Mouse (Mus musculus): ENCODE measurements around the gene Kctd12. TPM values are rescaled to one million over a fixed set of nuclear protein-coding genes. Genes with fewer than 3 reads are reported as not detected.

The Kctd12 gene
- total RNA-seq (2015; ENCODE audit: low replicate concordance) (40.2 and 87.6 TPM in 2 replicates), total RNA-seq (2017; ENCODE audit: low replicate concordance) (21.2 and 30.0 TPM in 2 replicates)

DNA sequence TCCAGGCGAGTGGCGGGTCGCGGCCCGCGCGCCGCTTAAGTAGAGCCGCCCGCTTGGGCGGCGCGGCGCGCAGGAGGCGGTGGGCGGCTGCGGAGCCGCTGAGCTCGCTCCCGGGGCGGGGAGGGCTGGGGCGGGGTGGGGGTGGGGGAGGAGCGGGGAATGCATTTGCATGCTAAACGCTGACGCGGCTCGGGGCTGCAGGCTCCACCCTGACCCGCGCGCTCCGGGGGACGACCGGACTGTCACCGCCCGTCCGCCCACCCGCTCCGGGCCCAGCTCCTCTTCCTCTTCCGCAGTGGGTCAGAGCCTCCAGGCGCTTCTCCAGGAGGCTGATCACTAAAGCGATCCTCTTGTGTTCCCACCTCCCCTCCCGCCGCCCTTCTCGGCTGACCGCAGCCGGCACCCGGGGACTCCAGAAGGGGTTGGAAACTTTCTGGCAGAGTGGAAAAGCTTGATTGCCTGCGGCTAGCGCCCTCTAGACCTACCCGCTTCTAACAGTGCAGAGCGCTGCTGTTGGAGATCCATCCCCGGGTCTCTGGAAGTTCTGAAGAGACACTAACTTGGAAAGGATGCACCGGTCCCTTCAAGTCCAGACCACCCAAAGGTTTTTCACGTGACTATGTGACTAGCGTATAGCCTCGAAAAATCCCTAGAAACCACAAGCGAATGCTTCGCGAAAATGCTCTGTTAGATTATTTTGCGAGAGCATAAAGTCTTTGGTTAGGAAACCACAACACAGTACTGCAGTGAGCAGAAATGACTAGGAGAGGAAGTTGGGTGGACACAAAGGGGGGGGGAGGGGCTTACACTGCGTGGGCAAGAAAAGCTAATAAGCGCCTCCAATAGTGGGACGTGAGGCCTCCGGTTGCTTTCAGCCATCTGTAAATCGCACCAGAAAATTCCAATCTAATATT, at the start of gene Kctd12:
Kctd12 (minus strand) TSS at position 11 of the 914 bp plus-strand sequence.
- no peak for ATAC-seq (replicated peaks; ENCODE audit: low FRiP score, poor library complexity, severe bottlenecking)

DNA sequence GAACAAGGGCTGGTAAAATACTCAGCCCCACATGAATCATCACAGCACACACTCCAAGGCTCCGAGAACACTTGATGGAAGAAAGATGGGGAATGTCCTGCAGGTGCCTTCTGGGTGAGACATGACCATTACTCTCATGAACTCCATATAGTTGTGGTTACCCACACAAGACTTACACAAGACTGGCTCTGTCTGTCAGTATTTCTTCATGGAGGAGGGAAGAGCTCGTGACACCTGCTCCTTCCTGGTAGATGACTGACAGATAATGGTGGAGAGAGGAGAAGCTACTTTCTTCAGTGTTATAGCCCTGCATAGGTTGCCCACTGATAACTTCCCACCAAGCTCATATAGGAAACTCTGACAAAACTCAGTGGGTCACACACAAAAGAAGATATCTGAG, 46.8 kb upstream of the Kctd12 start:
- no peak for ATAC-seq (replicated peaks; ENCODE audit: low FRiP score, poor library complexity, severe bottlenecking)

DNA sequence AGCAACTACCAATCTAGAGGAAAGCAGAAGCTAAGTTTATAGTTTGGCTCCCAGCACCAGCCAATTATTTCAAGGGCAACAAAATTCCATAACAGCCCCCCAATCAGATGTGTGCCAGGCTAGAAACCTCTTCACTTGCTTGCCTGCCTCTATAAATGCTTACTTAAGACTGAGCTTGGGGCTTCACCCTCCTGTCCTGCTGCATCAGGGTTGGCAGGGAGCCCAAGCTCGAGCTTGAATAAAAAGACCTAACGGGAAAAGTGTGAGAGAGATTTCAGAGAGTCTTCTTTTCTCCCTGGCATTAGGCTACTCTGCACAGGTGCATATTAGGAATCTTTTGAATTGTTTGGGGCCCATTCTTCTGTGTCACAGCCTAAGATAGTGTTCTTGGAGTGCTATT, 37.6 kb upstream of the Kctd12 start:
- ATAC-seq (replicated peaks; ENCODE audit: low FRiP score, poor library complexity, severe bottlenecking), result no peak

DNA sequence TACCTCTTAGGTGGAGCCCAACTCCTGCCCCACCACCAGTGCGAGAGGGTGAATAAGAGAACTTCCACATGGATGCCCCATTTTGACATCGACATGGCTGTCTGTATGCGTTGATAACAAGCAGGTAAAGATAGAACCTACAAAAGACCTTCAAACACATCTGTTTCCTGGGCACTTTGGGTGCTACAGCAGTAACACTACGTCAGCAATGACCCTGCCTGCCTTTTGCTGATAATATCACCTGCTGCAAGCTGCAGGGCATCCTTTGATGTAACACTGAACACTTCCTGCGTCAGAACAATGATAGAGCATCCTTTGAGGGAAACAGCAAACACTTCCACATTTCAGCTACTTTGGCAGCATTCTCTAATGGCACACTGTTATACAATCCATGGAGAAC, 34.6 kb upstream of the Kctd12 start:
- no peak for ATAC-seq (replicated peaks; ENCODE audit: low FRiP score, poor library complexity, severe bottlenecking)

DNA sequence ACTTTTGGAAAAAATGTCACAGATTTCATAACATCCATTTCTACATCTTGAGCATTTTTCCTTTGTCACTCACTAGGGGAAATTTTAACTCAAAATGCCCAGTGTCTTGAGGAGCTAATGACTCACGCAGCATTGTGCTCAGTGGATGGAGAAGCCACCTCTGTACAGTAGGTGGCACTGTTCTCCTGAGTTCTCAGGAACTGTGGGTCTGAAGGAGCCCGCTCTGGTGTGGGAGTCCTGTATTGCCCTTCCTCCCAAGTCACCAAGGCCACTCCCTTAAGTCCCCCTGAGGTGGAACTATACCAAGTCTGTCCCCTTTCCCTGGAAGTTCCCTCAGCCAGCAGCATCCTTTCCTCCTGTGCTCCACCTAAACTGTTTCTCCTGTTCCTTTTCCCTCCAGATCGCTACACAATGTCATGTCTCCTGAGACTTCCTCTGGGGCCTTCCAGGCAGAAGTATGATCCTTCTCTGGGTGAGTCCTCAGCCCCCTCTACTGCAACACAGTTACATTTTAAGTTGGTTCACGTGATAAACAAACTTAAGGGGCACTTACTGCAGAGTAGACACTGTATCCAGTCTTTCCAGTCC, 30.2 kb upstream of the Kctd12 start:
- ATAC-seq (replicated peaks; ENCODE audit: low FRiP score, poor library complexity, severe bottlenecking), result peak; percentile 65

DNA sequence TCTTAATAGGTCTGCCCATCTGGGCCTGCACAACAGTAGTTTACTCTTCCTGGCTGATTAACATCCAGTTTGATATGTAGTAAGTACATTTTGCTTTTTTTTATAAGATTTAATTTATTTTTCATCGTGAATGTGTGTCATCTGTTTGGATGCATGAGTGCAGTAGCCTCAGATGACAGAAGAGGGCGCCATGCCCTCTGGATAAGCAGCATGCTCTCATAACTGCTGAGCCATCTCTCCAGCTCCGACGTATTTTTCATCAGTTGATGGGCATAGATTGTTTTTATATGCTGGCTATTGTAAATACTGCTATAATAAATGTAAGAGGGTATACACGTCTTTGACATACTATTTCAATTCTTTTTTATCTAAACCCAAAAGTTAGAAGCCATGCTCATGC, 29.3 kb upstream of the Kctd12 start:
- no peak for ATAC-seq (replicated peaks; ENCODE audit: low FRiP score, poor library complexity, severe bottlenecking)

DNA sequence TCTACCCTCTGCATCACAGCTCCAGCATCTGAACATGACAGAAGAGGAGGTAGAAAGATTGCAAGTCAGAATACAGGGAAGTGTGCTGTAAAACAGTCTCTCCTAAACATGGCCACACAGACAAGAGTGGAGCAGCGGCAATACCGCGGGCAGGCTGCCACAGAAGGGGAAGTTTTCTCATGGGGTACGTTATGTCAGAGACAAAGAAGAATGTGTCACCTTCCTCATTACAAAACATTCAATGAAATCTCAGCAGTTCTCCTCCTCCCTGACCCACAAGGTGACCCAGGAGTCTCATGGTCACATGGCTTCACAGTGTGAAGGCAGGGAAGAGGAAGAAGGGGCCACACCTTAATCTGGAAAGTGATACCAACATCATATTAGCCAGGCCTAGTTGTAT, 25.3 kb upstream of the Kctd12 start:
- ATAC-seq (replicated peaks; ENCODE audit: low FRiP score, poor library complexity, severe bottlenecking), result no peak

DNA sequence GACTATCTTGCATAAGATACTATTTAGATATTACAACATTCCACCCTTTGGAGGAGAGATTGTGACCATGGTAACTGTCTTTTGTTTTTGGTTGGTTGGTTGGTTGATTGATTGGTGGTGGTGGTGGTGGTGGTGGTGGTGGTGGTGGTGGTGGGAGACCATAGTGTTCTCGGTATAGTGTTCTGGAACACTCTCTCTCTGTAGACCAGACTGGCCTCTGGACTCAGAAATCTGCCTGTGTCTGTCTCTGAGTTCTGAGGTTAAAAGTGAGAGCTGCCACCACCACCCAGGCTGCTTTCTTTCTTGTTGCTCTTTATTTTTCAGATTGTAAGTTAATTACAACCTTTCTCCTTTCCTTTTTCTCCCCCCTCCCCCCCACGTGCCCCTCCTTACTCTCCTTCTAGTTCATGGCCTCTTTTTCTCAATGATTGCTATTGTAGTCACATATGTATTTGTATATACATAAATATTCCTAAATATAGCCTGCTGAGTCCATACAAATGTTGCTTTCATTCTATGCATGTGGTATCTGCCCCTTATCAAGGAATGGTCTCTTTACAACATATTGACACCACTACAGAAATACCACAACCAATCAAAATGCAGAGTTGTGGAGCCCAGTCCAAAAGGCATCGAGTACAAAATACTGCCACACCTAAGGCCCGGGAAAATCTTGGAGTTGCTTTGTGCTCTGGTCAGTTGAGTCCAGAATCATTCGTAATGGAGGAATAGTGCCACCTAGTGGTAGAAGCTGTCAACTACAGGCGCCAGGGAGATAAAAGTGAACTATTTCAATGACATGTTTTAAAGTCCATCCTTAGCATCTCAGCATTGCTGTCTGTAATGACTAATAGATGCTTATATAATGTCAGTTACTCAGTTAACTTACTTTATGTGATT, 12.5 kb upstream of the Kctd12 start:
- ATAC-seq (replicated peaks; ENCODE audit: low FRiP score, poor library complexity, severe bottlenecking), result peak; percentile 83

DNA sequence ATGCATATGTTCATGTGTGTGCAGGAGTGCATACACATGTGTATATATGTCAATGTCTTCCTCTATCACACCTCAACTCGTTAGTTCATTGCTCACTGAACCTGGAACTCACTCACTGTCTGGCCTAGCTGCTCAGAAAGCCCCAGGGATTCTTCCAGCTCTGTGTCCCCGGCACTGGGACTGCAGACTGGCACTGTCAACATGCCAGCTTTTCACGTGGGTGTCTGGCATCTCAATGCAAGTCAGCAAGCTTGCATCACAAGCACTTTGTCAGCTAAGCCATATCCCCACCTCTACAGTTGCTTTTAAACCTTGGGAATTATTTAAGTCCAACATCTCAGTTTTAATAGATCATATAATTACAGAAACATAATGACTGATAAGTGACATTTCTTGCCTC, 8.3 kb upstream of the Kctd12 start:
- no peak for ATAC-seq (replicated peaks; ENCODE audit: low FRiP score, poor library complexity, severe bottlenecking)

DNA sequence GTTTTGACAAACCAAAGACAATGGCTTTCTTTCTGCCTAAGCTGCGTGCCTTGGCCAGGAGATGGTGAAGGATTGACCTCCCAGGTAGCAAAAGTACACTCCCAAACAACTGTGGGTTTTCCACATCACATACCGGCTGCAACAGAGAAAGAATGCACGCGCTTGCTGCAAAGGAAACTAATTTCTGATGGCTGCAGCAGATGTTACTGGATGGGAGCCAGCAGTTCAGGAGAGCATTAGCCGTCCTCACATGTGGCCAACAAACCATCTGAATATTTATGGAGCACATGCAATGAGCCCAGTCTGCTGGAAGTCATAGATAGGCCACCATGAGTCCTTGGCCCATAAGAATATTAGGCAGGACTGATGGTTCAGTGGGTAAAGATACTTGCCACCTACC, 7.4 kb upstream of the Kctd12 start:
- ATAC-seq (replicated peaks; ENCODE audit: low FRiP score, poor library complexity, severe bottlenecking), result no peak

DNA sequence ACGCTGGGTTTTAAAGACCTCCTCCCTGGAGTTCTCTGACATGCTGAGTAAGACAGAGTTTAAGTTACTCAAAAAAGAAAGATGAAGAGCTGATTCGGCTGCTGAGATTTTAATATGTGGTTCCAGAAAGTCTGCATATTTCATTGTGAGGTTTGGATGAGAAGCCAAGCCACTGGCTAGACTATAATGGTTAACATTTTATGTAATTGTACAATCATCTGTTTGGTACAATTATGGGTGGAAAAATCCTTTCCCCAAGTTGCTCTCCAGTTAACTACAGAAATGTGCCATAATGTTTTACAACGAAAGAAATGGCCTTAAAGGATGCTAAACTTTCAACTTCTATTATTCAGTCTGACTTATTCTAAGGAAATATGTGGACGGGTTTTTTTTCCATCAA, 6.8 kb upstream of the Kctd12 start:
- ATAC-seq (replicated peaks; ENCODE audit: low FRiP score, poor library complexity, severe bottlenecking), result no peak

DNA sequence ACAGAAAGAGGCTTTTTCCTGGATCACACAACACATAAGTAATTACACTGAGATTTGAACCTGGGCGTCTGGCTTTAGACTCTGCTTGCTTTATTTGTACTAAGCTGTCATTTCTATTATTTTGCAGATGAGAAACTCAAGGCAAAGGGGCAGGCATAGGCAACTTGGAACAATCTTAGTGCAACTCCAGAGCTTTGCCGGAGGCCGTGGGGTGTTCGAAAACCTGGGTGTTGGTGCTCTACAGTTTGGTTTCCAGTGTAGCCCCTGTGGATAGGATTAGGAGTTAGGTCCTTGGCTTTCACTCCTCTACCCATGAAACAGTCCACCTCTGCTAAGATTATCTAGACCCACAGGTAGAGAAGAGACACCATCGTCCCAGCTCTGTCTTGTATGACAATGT, 5.2 kb upstream of the Kctd12 start:
- no peak for ATAC-seq (replicated peaks; ENCODE audit: low FRiP score, poor library complexity, severe bottlenecking)

DNA sequence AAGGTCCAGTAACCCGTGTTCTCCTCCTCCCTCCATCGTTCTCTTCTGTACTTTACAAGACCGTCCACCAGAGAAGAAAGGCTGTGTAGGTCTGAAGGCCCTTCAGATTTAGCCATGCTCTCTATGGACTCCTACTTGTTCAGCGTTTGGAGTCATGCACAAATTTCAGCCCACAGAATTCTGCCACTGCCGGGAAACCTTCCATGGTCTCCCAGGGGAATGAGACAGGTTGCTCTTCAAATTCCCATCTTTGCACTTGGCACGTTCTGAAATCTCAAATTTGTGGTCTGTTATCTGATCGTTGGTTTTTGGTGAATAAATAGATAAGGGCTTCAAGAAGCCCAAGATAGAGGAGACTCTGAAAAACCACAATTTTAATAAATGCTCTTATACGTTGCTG, 1.2 kb upstream of the Kctd12 start:
- no peak for ATAC-seq (replicated peaks; ENCODE audit: low FRiP score, poor library complexity, severe bottlenecking)

DNA sequence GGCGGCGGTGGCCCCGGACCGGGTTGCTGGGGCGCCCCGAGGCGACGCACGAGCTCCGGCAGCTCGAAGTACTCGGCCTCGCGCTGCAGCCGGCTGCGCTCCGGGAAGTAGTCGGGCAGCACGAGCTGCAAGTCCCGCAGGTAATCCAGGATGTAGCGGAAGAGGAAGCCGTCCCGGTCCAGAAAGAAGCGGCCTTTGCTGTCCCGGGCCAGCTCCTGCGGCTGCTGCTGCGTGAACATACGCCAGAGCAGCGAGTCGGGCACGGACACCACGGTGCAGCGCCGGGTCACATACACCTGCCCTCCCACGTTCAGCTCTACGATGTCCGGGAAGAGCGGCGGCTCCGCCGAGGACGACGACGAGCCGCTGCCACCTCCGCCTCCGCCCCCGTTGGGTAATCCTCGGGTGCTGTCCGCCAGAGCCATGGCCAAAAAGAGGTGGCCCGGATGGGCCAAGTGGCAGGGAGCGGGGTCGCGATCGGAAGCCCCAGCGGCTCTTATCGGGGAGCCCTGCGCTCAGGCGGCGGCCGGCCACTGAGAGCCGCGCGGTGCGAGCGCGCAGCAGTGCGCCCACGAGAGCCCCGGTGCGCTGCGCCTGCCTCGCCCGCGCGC, 316 bp downstream of the Kctd12 start:
- ATAC-seq (replicated peaks; ENCODE audit: low FRiP score, poor library complexity, severe bottlenecking), result no peak

DNA sequence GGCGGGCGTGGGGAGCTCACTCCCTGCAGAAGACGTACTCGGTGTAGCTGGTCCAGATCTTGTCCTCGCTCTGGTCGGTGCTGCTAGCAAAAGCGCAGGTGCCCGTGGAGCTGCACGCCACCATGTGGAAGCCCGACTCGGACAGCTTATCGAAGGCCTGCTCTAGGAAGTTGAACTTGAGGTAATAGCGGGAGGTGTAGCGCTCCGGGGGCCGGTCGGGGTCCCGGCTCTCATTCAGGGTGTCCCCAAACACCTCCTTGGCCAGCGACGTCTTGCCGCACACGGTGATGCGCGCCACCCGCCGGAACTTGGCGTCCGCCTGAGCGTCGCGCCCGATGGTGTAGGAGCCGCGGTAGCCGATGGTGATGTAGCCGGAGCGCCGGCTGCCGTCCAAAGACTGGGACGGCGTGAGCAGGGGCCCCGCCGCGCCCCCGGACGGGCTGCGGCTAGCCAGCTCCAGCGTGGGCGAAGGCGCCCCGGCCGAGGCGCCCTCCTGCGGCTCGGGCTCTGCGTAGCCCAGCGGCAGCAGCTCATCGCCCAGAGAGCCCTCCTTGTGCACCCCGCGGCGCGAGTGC, 909 bp downstream of the Kctd12 start:
- ATAC-seq (replicated peaks; ENCODE audit: low FRiP score, poor library complexity, severe bottlenecking), result no peak

DNA sequence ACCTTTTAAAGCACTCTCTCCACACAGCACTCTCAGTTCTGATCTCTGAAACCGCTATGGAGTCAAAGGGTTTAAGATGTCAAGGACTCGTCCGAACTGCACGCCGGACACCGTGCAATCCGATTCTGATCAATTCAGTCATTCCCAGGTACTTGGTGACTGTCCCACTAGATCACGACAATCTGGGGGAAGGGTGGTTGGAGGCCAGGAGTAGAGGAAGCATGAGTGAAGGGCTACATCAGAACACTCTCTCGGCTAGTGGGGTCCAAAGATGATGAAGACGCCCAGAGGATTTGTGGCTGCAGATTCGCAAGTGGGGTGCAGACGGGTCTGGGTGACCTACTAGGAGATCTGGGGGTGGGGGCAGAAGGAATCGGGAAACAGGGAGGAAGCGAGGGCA, 1.5 kb downstream of the Kctd12 start:
- ATAC-seq (replicated peaks; ENCODE audit: low FRiP score, poor library complexity, severe bottlenecking), result no peak

DNA sequence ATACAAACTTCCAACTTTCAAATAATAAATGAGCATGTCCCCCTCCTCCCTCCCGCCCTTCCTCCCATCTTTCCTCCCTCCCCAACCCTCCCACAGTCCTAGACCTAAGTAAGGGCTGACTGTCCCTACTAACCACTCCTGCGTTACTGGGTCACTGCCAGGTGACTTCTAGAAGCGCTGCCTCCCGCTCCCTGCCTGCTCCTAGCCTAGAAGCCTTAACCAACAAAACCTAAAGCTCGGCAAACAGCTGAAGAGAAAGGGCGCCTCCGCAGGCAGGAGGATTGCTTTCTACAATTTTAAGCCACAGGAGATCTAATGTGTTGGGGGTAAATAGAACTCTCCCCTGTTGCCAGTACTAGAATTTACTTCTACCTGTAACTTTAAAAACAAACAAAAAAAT, 2.0 kb downstream of the Kctd12 start:
- no peak for ATAC-seq (replicated peaks; ENCODE audit: low FRiP score, poor library complexity, severe bottlenecking)

DNA sequence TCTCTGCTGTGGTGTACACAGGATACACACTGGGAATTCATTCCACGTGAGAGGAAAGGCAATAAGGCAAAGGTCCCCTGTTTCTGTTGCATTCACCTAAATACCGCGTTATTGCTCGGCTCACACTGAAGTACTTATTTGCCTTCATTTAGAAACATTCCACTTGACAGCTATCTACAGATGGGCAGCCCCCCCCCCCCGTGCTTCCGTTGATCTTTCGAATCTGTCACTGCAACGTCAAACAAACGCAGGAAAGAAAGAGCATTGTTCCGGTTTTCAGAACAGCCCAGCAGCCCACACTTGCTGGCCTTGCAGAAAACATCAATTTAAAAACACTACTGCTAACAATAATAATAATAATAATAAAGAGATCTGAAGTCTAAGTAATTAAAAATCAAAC, 2.6 kb downstream of the Kctd12 start:
- ATAC-seq (replicated peaks; ENCODE audit: low FRiP score, poor library complexity, severe bottlenecking), result no peak

DNA sequence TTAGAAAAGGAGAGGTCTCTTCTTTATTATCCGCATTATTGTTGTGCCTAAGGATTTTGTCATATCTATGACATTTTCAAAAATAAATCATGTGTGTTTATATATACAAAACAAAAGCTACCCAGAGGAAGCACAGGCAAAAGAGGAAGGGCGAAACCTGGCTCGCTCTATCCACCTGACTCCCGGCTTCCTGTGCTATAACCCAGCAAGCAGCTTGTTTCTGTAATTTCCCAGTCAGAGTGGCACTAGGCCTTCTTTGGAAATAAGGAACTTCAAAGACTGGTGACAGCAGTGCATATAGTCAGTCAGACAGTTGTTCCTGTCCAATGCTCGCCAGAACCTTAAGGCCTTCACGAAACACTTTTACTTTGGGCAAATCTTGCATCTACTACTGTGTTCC, 6.6 kb downstream of the Kctd12 start:
- ATAC-seq (replicated peaks; ENCODE audit: low FRiP score, poor library complexity, severe bottlenecking), result no peak

DNA sequence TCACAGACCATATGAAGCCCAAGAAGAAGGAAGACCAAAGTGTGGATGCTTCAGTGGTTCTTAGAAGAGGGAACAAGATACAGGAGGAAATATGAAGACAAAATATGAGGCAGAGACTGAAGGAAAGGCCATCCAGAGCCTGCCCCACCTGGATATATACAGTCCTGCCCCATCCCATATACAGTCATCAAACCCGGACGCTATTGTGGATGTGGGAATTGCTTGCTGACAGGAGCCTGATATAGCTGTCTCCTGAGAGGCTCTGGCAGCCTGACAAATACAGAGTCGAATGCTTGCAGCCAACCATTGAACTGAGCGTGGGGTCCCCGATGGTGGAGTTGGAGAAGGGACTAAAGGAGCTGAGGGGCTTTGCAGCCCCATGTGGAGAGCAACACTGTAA, 13.6 kb downstream of the Kctd12 start:
- ATAC-seq (replicated peaks; ENCODE audit: low FRiP score, poor library complexity, severe bottlenecking), result no peak
